ENCODE assay signal across 15 mouse cellular contexts in the genomic region with DNA sequence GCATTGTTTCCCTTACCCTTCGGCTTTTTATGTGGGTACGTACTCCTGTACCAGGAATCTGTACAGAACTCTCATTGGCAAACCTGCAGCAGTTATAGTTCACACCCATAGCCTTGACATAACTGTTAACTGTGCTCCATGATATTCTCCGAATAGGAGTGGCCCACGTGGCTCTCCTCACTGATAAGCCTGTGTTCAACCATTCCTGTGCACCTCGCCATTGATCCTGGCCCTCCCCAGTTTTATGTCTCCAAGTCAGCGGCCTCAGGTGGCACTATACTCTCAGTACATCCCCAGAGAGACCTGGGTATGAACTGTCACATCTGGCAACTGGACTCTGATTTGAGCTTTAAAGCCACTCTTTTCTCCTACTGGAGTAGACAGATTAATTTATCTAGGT.
"Had no signal": no experiment of that assay in that cellular context is flagged by ENCODE, and none has a peak within 500 bp of the region (broad histone marks: within the 10 kb centered on the region; RNA-seq: fewer than 3 reads in every experiment).

No protein-coding gene starts in this region.

- DNase-seq: lung, adult 18-20 months; lung, embryonic 14.5 days; lung, postnatal 10 days; lung, postnatal 36 days; right cerebral cortex, postnatal 14 days; thymus, adult 2 months; thymus, postnatal 25 days; thymus, postnatal 4 days had no signal

- H3K27ac ChIP-seq: macrophage; midbrain, embryonic 12.5 days; midbrain, embryonic 15.5 days; neural tube, embryonic 12.5 days; stomach, embryonic 15.5 days; stomach, postnatal 0 days had no signal

- H3K36me3 ChIP-seq: midbrain, embryonic 12.5 days; midbrain, embryonic 15.5 days; neural tube, embryonic 12.5 days; stomach, embryonic 15.5 days had no signal

- H3K27me3 ChIP-seq: megakaryocyte, embryonic 14.5 days; midbrain, embryonic 12.5 days; midbrain, embryonic 15.5 days; neural tube, embryonic 12.5 days; stomach, embryonic 15.5 days had no signal

- H3K4me2 ChIP-seq: lung, embryonic 14.5 days; midbrain, embryonic 12.5 days; midbrain, embryonic 15.5 days; neural tube, embryonic 12.5 days; stomach, embryonic 15.5 days had no signal

- H3K4me3 ChIP-seq: megakaryocyte, embryonic 14.5 days; midbrain, embryonic 12.5 days; midbrain, embryonic 15.5 days; neural tube, embryonic 12.5 days; stomach, embryonic 15.5 days had no signal

- H3K9me3 ChIP-seq: megakaryocyte, embryonic 14.5 days; midbrain, embryonic 12.5 days; midbrain, embryonic 15.5 days; neural tube, embryonic 12.5 days; stomach, embryonic 15.5 days had no signal

- H3K4me1 ChIP-seq: megakaryocyte, embryonic 14.5 days; midbrain, embryonic 12.5 days; midbrain, embryonic 15.5 days; neural tube, embryonic 12.5 days; stomach, embryonic 15.5 days had no signal

- ATAC-seq: midbrain, embryonic 15.5 days had no signal

- H3K9ac ChIP-seq: lung, embryonic 14.5 days; midbrain, embryonic 12.5 days; midbrain, embryonic 15.5 days; neural tube, embryonic 12.5 days; stomach, embryonic 15.5 days had no signal
